Mouse (Mus musculus) spleen, adult 18-20 months (tissue): ENCODE data around the gene Dyrk1b.
A peak's percentile ranks its signal among the peaks of the same experiment; 100 is the strongest.
"Not testable (repeated sequence)": the region's sequence is repeated elsewhere in the genome, so short reads cannot be mapped to it uniquely, and the experiment has no call there.

ENCODE experiments used
- DNase-seq, 2 experiments: peaks; one replicate each; pipeline ENCODE4 v3.0.0; 2022; ENCODE audit warnings: mixed read lengths in 2 of 2

Gene Dyrk1b

DNA sequence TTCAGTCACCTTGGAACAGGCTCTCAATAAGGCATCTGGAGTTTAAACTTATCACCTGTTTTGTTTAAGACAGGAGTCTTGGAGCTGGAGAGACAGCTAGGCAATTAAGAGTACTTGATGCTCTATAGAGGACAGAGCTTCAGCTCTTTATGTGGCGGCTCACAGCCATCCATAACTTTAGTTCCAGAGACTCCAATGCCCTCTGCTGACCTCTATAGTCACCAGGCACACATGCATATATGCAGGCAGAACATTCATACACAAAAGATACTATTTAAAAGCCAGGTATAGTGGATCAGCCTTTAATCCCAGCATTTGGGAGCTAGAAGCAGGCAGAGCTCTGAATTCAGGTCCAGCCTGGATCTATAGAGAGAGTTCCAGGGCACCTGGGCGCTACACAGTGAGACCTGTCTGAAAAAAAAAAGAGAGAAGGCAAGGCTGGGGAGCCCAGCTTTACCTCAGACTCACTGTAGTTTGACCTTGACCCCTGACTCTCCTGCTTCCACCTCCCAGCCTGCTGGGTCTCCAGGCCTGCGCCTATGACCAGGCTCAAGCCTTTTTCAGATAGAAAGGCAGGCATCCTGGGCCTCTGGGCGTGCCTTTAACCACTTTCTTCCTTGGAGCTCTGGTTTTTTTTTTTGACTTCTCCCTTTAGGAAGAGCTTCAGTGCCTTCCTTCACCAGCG, 16.3 kb downstream of the Dyrk1b start:
- no peak for DNase-seq

DNA sequence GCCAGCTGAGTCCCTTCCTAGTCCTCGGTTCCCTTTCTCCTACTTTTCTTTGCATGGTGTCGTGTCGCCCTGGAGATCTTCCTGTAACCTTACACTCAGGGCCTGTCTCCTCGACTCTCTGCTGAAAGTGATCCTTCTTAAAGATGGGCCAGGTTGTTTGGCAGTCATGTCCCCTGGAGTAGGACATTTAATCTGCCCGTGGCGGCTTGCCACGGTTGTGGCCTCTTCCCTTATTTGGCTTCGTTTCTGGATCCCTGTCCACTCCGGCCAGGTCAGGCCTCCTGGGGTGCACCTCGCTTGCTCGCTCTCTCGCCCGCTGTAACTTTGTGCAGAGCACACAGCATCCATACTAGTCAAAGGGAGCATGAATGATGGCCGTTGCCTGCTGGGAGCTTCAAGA, 17.3 kb downstream of the Dyrk1b start:
- DNase-seq, result no peak

DNA sequence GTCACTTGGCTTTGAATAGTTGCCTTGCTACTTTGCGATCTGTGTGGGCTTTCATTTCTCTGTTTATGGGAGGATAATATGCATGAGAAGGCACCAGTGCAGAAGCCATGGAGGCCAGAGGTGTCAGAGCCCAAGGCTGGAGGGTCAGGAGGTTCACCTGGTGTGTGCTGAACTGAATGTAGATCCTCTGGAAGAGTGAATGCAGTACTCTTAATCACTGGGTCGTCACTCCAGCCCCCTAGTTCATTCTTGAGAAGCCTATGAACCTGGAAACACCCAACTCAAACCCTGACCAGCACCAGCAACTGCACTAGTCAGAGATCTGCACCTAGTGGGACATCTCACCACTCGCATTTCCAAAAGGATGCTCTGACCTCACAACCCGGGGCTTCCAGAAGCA, 19.8 kb downstream of the Dyrk1b start:
- no peak for DNase-seq

GRCm38 (mm10) chr7:28203207-28204108, 24.2 kb downstream of the Dyrk1b start:
- no peak for DNase-seq

DNA sequence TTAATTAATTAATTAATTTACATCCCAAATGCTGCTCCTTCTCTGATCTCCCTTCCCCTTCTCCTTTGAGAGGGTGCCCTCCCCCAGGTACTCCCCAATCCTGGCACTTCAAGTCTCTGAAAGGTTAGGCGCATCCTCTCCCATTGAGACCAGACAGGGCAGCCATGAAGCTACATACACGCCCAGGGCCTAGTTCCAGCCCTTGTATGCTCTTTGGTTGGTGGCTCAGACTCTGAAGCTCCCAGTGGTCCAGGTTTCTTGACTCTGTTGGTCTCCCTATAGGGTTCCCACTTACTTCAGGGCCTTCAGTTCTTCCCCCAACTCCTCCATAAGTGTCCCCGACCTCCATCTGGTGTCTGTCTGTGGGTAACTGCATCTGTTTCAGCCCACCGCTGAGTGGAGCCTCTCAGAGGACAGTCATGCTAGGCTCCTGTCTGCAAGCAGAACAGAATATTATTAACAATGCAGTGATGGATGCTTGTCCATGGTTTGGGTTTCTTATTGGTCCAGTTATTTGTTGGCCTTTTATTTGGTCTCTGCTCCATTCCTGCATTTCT, 26.9 kb downstream of the Dyrk1b start:
- no peak for DNase-seq

GRCm38 (mm10) chr7:28208396-28208987, 29.2 kb downstream of the Dyrk1b start:
- DNase-seq, result no peak

DNA sequence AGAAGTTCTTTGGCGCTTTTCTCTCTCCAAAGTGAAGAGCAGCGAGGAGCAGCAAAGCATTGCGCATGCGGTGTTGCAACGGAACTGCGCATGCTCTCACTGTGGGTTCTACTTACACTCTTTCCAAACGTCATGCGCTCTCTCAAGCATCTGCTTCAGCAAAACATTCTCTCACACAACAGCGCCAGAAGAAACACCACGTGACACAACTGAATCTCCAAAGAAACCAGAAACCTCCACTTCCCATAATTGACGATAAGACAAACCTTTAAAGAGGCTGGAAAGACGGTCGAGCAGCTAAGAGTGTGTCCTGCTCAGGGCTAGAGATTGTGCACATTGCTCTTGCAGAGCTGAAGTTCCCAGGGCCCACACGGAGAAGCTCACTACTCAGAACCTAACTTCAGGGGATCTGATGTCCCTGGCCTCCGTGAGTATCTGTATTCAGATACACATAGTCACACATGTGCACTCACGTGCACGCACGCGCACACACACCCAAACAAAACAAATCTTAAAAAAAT, 29.8 kb downstream of the Dyrk1b start:
- peak; percentile 36 to 52 for DNase-seq

GRCm38 (mm10) chr7:28210731-28211130, 31.5 kb downstream of the Dyrk1b start:
- DNase-seq, result no peak

DNA sequence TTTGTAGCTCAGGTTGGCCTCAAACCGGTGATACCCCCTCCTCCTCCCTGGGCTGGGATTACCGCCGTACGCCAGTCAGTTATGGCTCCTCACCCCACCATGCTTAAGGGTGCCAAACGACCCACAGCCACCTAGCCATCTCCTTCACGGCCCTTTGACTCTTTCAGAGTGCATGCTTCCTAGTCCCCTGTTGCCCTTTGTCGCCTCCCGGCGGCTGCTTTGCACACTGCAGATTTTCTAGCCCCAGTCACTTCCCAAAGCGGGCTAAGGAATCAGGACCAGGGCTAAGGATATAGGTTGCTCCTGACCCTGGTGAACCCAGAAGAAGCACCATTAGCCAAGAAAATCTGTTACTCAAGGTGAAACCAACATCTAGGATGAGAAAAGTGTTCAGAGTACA, 34.9 kb downstream of the Dyrk1b start:
- peak in 1 of 2 experiments; percentile 60 for DNase-seq

GRCm38 (mm10) chr7:28215950-28216349, 36.7 kb downstream of the Dyrk1b start:
- not testable (repeated sequence) for DNase-seq

DNA sequence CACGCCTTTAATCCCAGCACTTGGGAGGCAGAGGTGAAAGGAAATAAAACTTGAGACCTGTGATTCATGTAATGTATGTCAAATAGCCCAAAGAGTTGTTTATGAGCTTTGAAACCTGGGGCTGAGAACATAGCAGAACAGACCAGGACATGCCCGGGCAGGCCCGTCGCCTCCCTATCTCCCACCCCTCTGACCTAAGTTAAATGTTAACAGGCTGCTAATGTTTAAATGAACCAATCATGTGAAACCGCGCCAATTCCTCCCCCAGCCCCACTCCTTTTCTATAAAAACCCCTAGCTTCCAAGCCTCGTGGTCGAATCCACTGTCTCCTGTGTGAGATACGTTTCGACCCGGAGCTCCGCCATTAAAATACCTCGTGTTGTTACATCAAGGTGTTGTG, 38.5 kb downstream of the Dyrk1b start:
- DNase-seq, result not testable (repeated sequence)

DNA sequence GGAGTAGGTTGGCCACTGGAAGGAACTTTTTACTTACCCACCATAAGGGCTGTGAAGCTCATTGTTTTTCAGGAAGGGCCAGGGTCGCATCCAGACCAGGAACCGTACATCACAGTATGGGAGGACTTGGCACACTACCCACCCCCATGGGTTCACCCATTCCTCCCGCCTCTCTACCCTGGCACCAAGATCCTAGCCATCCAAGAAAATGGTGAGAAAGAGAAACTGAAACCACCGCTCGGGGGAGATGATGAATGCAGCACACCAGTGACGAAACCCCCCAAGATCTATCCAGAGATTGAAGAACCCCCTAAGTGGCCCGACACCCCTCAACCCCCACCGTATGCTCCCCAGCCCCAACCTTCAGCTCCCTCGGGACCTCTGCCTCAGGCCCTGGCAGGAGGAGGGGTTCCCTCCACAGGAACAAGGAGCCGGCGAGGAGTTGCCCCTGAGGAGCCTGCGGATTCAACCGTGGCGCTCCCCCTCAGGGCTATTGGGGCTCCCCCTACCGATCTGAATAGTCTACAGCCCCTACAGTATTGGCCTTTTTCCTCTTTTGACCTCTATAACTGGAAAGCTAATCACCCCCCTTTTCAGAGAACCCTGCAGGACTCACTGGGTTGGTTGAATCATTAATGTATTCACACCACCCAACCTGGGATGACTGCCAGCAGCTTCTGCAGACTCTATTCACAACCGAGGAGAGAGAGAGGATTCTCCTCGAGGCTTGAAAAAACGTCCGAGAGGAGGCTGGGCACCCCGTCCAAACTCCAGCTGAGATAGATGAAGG, 39.9 kb downstream of the Dyrk1b start:
- DNase-seq, result not testable (repeated sequence)

- not testable (repeated sequence) for DNase-seq
Observed at GRCm38 (mm10) chr7:28226836-28227235, 47.6 kb downstream of the Dyrk1b start.

DNA sequence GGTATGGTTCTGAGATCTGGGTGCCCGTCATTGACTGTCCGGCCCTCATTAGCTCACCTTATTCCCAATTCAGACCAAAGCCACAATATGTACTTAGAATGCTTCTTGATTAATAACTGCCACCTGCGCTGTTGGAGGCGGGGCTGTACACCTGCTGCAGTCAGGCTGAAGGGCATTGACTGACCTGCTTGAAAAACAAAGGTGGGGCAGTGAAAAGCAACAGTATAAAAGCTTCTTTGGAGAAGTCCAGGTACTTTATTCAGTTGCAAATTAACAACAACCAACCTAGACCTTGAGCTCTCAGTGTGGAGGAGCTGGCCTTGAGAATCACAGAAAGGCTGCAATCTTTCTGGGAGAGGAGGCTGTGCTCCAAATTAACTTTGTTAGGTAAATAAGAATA, 48.2 kb downstream of the Dyrk1b start:
- DNase-seq, result not testable (repeated sequence)
